In the genomic region with DNA sequence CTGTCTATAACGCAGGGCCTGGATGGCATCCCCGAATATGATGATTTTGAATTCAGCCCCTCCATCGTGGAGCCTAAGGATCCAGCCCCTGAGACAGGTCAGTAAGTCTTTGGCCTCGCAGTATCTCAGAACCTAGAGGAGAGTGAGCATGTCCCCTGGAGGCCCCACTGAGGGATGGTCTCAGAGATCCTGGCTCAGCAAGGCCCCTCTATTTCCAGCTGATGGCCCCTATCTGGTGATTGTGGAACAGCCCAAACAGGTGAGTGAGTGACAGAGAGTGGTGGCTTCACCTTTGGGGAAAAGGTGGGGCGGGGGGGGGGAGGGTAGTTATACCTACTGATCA, we compare ENCODE assay signal across 8 mouse cellular contexts. TPM values are rescaled to one million over a fixed set of nuclear protein-coding genes. Genes with fewer than 3 reads are reported as not detected.
DNase-seq lines count a peak whose midpoint lies in the region; ATAC-seq and TF ChIP-seq lines count a peak whose summit lies in the region.

No protein-coding gene starts in this region.

- peak overlapping the region; percentile 89 for H3K4me3 ChIP-seq in gastrocnemius, adult 2 months
- H3K4me3 ChIP-seq in limb, embryonic 11.5 days (ENCODE audit: low read depth, low read length), result peak overlapping the region; percentile 54
- peak overlapping the region; percentile 67 for H3K4me3 ChIP-seq in stomach, embryonic 15.5 days (replicated peaks)

- peak overlapping the region; percentile 85 for H3K4me2 ChIP-seq in limb, embryonic 11.5 days (ENCODE audit: low read depth, severe bottlenecking)
- H3K4me2 ChIP-seq in stomach, embryonic 15.5 days, result peak overlapping the region; percentile 85

- peak overlapping the region; percentile 96 for H3K27ac ChIP-seq in gastrocnemius, adult 2 months
- H3K27ac ChIP-seq in limb, embryonic 11.5 days (replicated peaks; ENCODE audit: low read depth, low read length), result no peak overlapping the region
- H3K27ac ChIP-seq in stomach, embryonic 15.5 days, result no peak overlapping the region

- WGBS in limb, embryonic 11.5 days, result 53% methylated on average over 5 of the region's 5 CpGs
- WGBS in stomach, embryonic 15.5 days, result 44% methylated on average over 4 of the region's 5 CpGs

- peak overlapping the region; percentile 56; the same call in 1 of the 2 replicates for H3K9ac ChIP-seq in limb, embryonic 11.5 days (ENCODE audit: low read length)
- H3K9ac ChIP-seq in stomach, embryonic 15.5 days, result peak overlapping the region; percentile 38; the same call in 1 of the 2 replicates

- intact Hi-C loops in gastrocnemius, adult 2 months (cut with DNase I), result no loop called here

- peaks cover 9% of the 10 kb centered on the region; the same call in 1 of the 2 replicates for H3K4me1 ChIP-seq in limb, embryonic 11.5 days (ENCODE audit: control insufficient read depth, insufficient read depth, low read length)
- peaks cover 17% of the 10 kb centered on the region for H3K4me1 ChIP-seq in stomach, embryonic 15.5 days

- no peaks in the 10 kb centered on the region; the same call in 1 of the 2 replicates for H3K36me3 ChIP-seq in limb, embryonic 11.5 days (ENCODE audit: control insufficient read depth, insufficient read depth, low read length)
- H3K36me3 ChIP-seq in stomach, embryonic 15.5 days, result peaks cover 17% of the 10 kb centered on the region

- H3K27me3 ChIP-seq in limb, embryonic 11.5 days (ENCODE audit: control insufficient read depth, insufficient read depth, low read length), result peaks cover 13% of the 10 kb centered on the region; the same call in 1 of the 2 replicates
- no peaks in the 10 kb centered on the region; the same call in 1 of the 2 replicates for H3K27me3 ChIP-seq in stomach, embryonic 15.5 days (replicated peaks)

- no peak for TF ChIP-seq CTCF in gastrocnemius, adult 2 months (IDR thresholded peaks at IDR 0.05)

- ATAC-seq in limb, embryonic 11.5 days (ENCODE audit: insufficient number of reproducible peaks, low FRiP score, low TSS enrichment, low read depth), result no peak
- no peak for ATAC-seq in stomach, embryonic 15.5 days (ENCODE audit: insufficient read depth, low FRiP score, low read depth)
- no peak for ATAC-seq in cerebellum, adult (ENCODE audit: insufficient number of reproducible peaks, low FRiP score, low TSS enrichment)

- DNase-seq in gastrocnemius, adult 2 months, result no peak
- DNase-seq in gastrocnemius, adult 8-10 months (ENCODE audit: low spot score in 2 of 2), result no peak
- DNase-seq in right cerebral cortex, postnatal 10 days (ENCODE audit: low spot score in 2 of 2), result peak; percentile 18 to 23
- no peak for DNase-seq in right cerebral cortex, adult 2 months (ENCODE audit: low spot score in 2 of 2)
- no peak for DNase-seq in limb, embryonic 11.5 days (ENCODE audit: low spot score)
- no peak for DNase-seq in layer of hippocampus, adult 18-20 months (ENCODE audit: low spot score in 2 of 2)

- H3K9me3 ChIP-seq in limb, embryonic 11.5 days (ENCODE audit: control insufficient read depth, low read length), result no peaks in the 10 kb centered on the region
- no peaks in the 10 kb centered on the region for H3K9me3 ChIP-seq in stomach, embryonic 15.5 days

RNA-seq across cellular contexts. Expression of a gene that starts 2.1 kb away (rescaled TPM):
- total RNA-seq in gastrocnemius, adult 2 months (2021), result 1 to 10 TPM; 8.2 to 8.5 TPM
- total RNA-seq in gastrocnemius, adult 8-10 months (2022), result 10 to 100 TPM in 1 of 4 experiments, 1 to 10 TPM in 3; 8.7 to 10.5 (median 9.3) TPM
- 6.8 and 7.0 TPM in 2 replicates for polyA plus RNA-seq in limb, embryonic 11.5 days (2014; fragmentation: Nextera tagmentation; extraction: Ambion mirVana)
- 10.6 TPM in 2 replicates for polyA plus RNA-seq in stomach, embryonic 15.5 days (2015; fragmentation: Nextera tagmentation; extraction: Ambion mirVana)
- total RNA-seq in layer of hippocampus, adult 18-20 months (2021), result 1 to 10 TPM; 2.2 to 2.3 TPM

RNA-seq across cellular contexts. Expression of a gene that starts 20.7 kb away (rescaled TPM):
- total RNA-seq in gastrocnemius, adult 2 months (2021), result under 1 TPM; 0.14 to 0.36 TPM
- total RNA-seq in gastrocnemius, adult 8-10 months (2022), result under 1 TPM in 2 of 4 experiments, not detected in 2; 0.15 to 0.19 TPM
- polyA plus RNA-seq in limb, embryonic 11.5 days (2014; fragmentation: Nextera tagmentation; extraction: Ambion mirVana), result 1.3 and 1.7 TPM in 2 replicates
- polyA plus RNA-seq in stomach, embryonic 15.5 days (2015; fragmentation: Nextera tagmentation; extraction: Ambion mirVana), result 52.9 and 54.7 TPM in 2 replicates
- 100 to 1,000 TPM; 799 to 877 TPM for total RNA-seq in layer of hippocampus, adult 18-20 months (2021)

RNA-seq across cellular contexts. Expression of a gene that starts 21.7 kb away (rescaled TPM):
- 1 to 10 TPM; 2.9 to 3.8 TPM for total RNA-seq in gastrocnemius, adult 2 months (2021)
- total RNA-seq in gastrocnemius, adult 8-10 months (2022), result 1 to 10 TPM; 2.0 to 3.9 (median 3.0) TPM
- polyA plus RNA-seq in limb, embryonic 11.5 days (2014; fragmentation: Nextera tagmentation; extraction: Ambion mirVana), result 10.9 and 15.1 TPM in 2 replicates
- polyA plus RNA-seq in stomach, embryonic 15.5 days (2015; fragmentation: Nextera tagmentation; extraction: Ambion mirVana), result 16.7 TPM in 2 replicates
- total RNA-seq in layer of hippocampus, adult 18-20 months (2021), result 10 to 100 TPM; 30.7 to 31.5 TPM

RNA-seq across cellular contexts. Expression of a gene that starts 32.3 kb away (rescaled TPM):
- total RNA-seq in gastrocnemius, adult 2 months (2021), result 10 to 100 TPM; 58.2 to 67.6 TPM
- 10 to 100 TPM; 57.5 to 66.3 (median 64.3) TPM for total RNA-seq in gastrocnemius, adult 8-10 months (2022)
- 163 and 179 TPM in 2 replicates for polyA plus RNA-seq in limb, embryonic 11.5 days (2014; fragmentation: Nextera tagmentation; extraction: Ambion mirVana)
- 134 and 137 TPM in 2 replicates for polyA plus RNA-seq in stomach, embryonic 15.5 days (2015; fragmentation: Nextera tagmentation; extraction: Ambion mirVana)
- total RNA-seq in layer of hippocampus, adult 18-20 months (2021), result 100 to 1,000 TPM; 179 to 182 TPM

RNA-seq across cellular contexts. Expression of a gene that starts 34.7 kb away (rescaled TPM):
- total RNA-seq in gastrocnemius, adult 2 months (2021), result 1 to 10 TPM in 1 of 2 experiments, under 1 TPM in 1; 0.82 to 1.2 TPM
- 1 to 10 TPM; 1.1 to 2.2 (median 1.9) TPM for total RNA-seq in gastrocnemius, adult 8-10 months (2022)
- polyA plus RNA-seq in limb, embryonic 11.5 days (2014; fragmentation: Nextera tagmentation; extraction: Ambion mirVana), result 5.3 and 5.7 TPM in 2 replicates
- 11.9 and 12.9 TPM in 2 replicates for polyA plus RNA-seq in stomach, embryonic 15.5 days (2015; fragmentation: Nextera tagmentation; extraction: Ambion mirVana)
- total RNA-seq in layer of hippocampus, adult 18-20 months (2021), result 10 to 100 TPM; 28.2 to 29.0 TPM

Comparison
In these comparisons a context has a peak if more than half of its experiments do, and no peak if none do; other contexts are left out.
1. DNase-seq: peak in right cerebral cortex, postnatal 10 days (2 of 2); none in gastrocnemius, adult 2 months (single experiment), gastrocnemius, adult 8-10 months (0 of 2), right cerebral cortex, adult 2 months (0 of 2), limb, embryonic 11.5 days (single experiment) and layer of hippocampus, adult 18-20 months (0 of 2).
2. RNA of a gene that starts 20.7 kb away (total RNA-seq): 799 to 877 TPM in layer of hippocampus, adult 18-20 months; 0.14 to 0.36 TPM in gastrocnemius, adult 2 months and 0.15 to 0.19 TPM in gastrocnemius, adult 8-10 months; every median in the first group is over 100 times any median in the second.
3. RNA of a gene that starts 21.7 kb away (total RNA-seq): 30.7 to 31.5 TPM in layer of hippocampus, adult 18-20 months; 2.9 to 3.8 TPM in gastrocnemius, adult 2 months and 2.0 to 3.9 TPM in gastrocnemius, adult 8-10 months; every median in the first group is over 4 times any median in the second.
4. Peak in every context shown above with its lines, with median percentiles within 50 percentile points of each other: H3K4me3 ChIP-seq.